Mouse (Mus musculus) heart, embryonic 14.5 days (tissue): ENCODE data around the gene BC048679. TPM values are rescaled to one million over a fixed set of nuclear protein-coding genes. Genes with fewer than 3 reads are reported as not detected.

ENCODE experiments used
- ATAC-seq: fragments of 200-750 bp; cut with Nextera tagmentation; 2 replicates; pipeline ENCODE4 v1.8.0; 2017; ENCODE audit warnings: low read depth, moderate TSS enrichment; ENCODE audit not compliant: insufficient number of reproducible peaks, insufficient read depth, low FRiP score
- H3K27ac ChIP-seq, 2 experiments: fragments of 200-500 bp in 1 of 2; fragments of 300-500 bp in 1 of 2; sonication (generic) in 1 of 2; replicated peaks in 1 of 2; 2 replicates each; pipeline ENCODE4 v1.5.1; 2012 to 2014; ENCODE audit warnings: low read depth in 2 of 2, low read length in 2 of 2, control low read depth in 1 of 2, mild to moderate bottlenecking in 1 of 2, mixed read lengths in 1 of 2; ENCODE audit not compliant: control insufficient read depth in 1 of 2, insufficient read depth in 1 of 2
- H3K27me3 ChIP-seq: fragments of 300-500 bp; sonication (generic); 2 replicates; pipeline ENCODE4 v1.6.1; 2014; ENCODE audit warnings: mild to moderate bottlenecking, low read length, control low read depth; ENCODE audit not compliant: control insufficient read depth, insufficient read depth
- H3K36me3 ChIP-seq: fragments of 300-500 bp; sonication (generic); 2 replicates; pipeline ENCODE4 v1.6.1; 2014; ENCODE audit warnings: mild to moderate bottlenecking, control low read depth, low read length, mixed read lengths; ENCODE audit not compliant: control insufficient read depth, insufficient read depth
- H3K4me1 ChIP-seq, 2 experiments: fragments of 200-500 bp in 1 of 2; fragments of 300-500 bp in 1 of 2; sonication (generic) in 1 of 2; 2 replicates each; pipeline ENCODE4 v1.6.1; 2012 to 2014; ENCODE audit warnings: low read length in 2 of 2, control low read depth in 1 of 2, mixed read lengths in 1 of 2; ENCODE audit not compliant: control insufficient read depth in 2 of 2, insufficient read depth in 2 of 2
- H3K4me2 ChIP-seq: fragments of 300-500 bp; sonication (generic); 2 replicates; pipeline ENCODE4 v1.6.1; 2014; ENCODE audit warnings: mild to moderate bottlenecking, low read length
- H3K4me3 ChIP-seq, 2 experiments: fragments of 200-500 bp in 1 of 2; fragments of 300-500 bp in 1 of 2; sonication (generic) in 1 of 2; 2 replicates each; pipeline ENCODE4 v1.5.1; 2012 to 2014; ENCODE audit warnings: low read length in 2 of 2, mild to moderate bottlenecking in 2 of 2, control low read depth in 1 of 2, low read depth in 1 of 2, moderate library complexity in 1 of 2; ENCODE audit not compliant: control insufficient read depth in 1 of 2, insufficient read depth in 1 of 2
- H3K9ac ChIP-seq: fragments of 300-500 bp; sonication (generic); 2 replicates; pipeline ENCODE4 v1.6.1; 2014; ENCODE audit warnings: mild to moderate bottlenecking, low read length
- H3K9me3 ChIP-seq: fragments of 300-500 bp; sonication (generic); 2 replicates; pipeline ENCODE4 v1.6.1; 2016; ENCODE audit warnings: low read length, control low read depth; ENCODE audit not compliant: control insufficient read depth
- WGBS: fragments of 180-500 bp; shearing (Covaris S2); extraction: QIAGEN DNeasy Blood & Tissue Kit; methylation state at CpG from one replicate; pipeline ENCODE4 v1.1.7; 2014; 5-methylcytosine and 5-hydroxymethylcytosine counted together
- polyA plus RNA-seq: library from polyadenylated mRNA; unstranded; fragments of >200 nt; fragmentation: Nextera tagmentation; extraction: Ambion mirVana; gene quantifications from 2 replicates; pipeline ENCODE4 v1.2.1, GENCODE M21; 2014

Gene BC048679
- polyA plus RNA-seq, 1 experiment from 2014 or later: not detected

- ATAC-seq: no peak
- no peaks in the 10 kb centered on the region for H3K4me1 ChIP-seq
- H3K4me3 ChIP-seq: no peak overlapping the region
- no peak overlapping the region for H3K27ac ChIP-seq
- H3K27me3 ChIP-seq: no peaks in the 10 kb centered on the region
- no peak overlapping the region for H3K9ac ChIP-seq
- H3K36me3 ChIP-seq: peaks cover 95% of the 10 kb centered on the region
- H3K4me2 ChIP-seq: no peak overlapping the region
- 0 out of 2 replicates have a peak, but pooled peaks cover 4% of the 10 kb centered on the region for H3K9me3 ChIP-seq
- WGBS: 75% methylated on average over 1 of the region's 1 CpGs
These were observed 33.4 kb upstream of the BC048679 start for GRCm38 (mm10) chr7:81531462-81531861.

- H3K9ac ChIP-seq: no peak overlapping the region
- H3K9me3 ChIP-seq: no peaks in the 10 kb centered on the region
- no peaks in the 10 kb centered on the region for H3K27me3 ChIP-seq
- peaks cover 87% of the 10 kb centered on the region for H3K36me3 ChIP-seq
- H3K4me1 ChIP-seq: peaks cover 2 to 10% of the 10 kb centered on the region in 2 experiments
- no peak overlapping the region for H3K27ac ChIP-seq
- no peak for ATAC-seq
- no peak overlapping the region for H3K4me3 ChIP-seq
- 91% methylated on average over 8 of the region's 8 CpGs for WGBS
- H3K4me2 ChIP-seq: no peak overlapping the region
These were observed 30.8 kb upstream of the BC048679 start for GRCm38 (mm10) chr7:81528918-81529317.

GRCm38 (mm10) chr7:81523663-81524017 is 25.6 kb upstream of the BC048679 start:
- no peak for ATAC-seq

GRCm38 (mm10) chr7:81523008-81523662 is 25.1 kb upstream of the BC048679 start:
- ATAC-seq: peak; percentile 91
- peak overlapping the region; percentile 82 for H3K4me2 ChIP-seq
- H3K27me3 ChIP-seq: no peaks in the 10 kb centered on the region
- H3K36me3 ChIP-seq: peaks cover 30% of the 10 kb centered on the region
- H3K9ac ChIP-seq: peak overlapping the region; percentile 83
- peak overlapping the region; percentile 83 to 95 for H3K27ac ChIP-seq
- peaks cover 2 to 10% of the 10 kb centered on the region in 2 experiments for H3K4me1 ChIP-seq
- H3K9me3 ChIP-seq: 0 out of 2 replicates have a peak, but pooled peaks cover 3% of the 10 kb centered on the region
- under 1% methylated on average over 31 of the region's 31 CpGs for WGBS
- H3K4me3 ChIP-seq: peak overlapping the region; percentile 66 to 87

More at GRCm38 (mm10) chr7:81523663-81524017, 25.6 kb upstream of the BC048679 start:
- Histone ChIP-seq H3K4me2 (peak overlapping the region; percentile 82), H3K4me1 (peaks cover 2 to 10% of the 10 kb centered on the region in 2 experiments), H3K4me3 (peak overlapping the region; percentile 66 to 87), H3K9me3 (0 out of 2 replicates have a peak, but pooled peaks cover 3% of the 10 kb centered on the region), H3K27ac (peak overlapping the region; percentile 81 to 83), H3K36me3 (peaks cover 36% of the 10 kb centered on the region), H3K27me3 (no peaks in the 10 kb centered on the region), H3K9ac (peak overlapping the region; percentile 83)
- WGBS: 7% methylated on average over 13 of the region's 13 CpGs

GRCm38 (mm10) chr7:81516154-81517030 is 18.3 kb upstream of the BC048679 start:
- no peaks in the 10 kb centered on the region for H3K4me1 ChIP-seq
- H3K36me3 ChIP-seq: no peaks in the 10 kb centered on the region
- H3K4me3 ChIP-seq: no peak overlapping the region
- ATAC-seq: no peak
- H3K9me3 ChIP-seq: 0 out of 2 replicates have a peak, but pooled peaks cover 3% of the 10 kb centered on the region
- H3K27ac ChIP-seq: no peak overlapping the region
- no peaks in the 10 kb centered on the region; the same call in 1 of the 2 replicates for H3K27me3 ChIP-seq
- no peak overlapping the region for H3K4me2 ChIP-seq
- no peak overlapping the region for H3K9ac ChIP-seq
- 67% methylated on average over 6 of the region's 6 CpGs for WGBS

- Histone ChIP-seq H3K27ac (no peak overlapping the region), H3K4me3 (no peak overlapping the region), H3K36me3 (no peaks in the 10 kb centered on the region), H3K9me3 (0 out of 2 replicates have a peak, but pooled peaks cover 3% of the 10 kb centered on the region), H3K4me1 (no peaks in the 10 kb centered on the region), H3K27me3 (no peaks in the 10 kb centered on the region; the same call in 1 of the 2 replicates), H3K4me2 (no peak overlapping the region), H3K9ac (no peak overlapping the region)
- WGBS: 43% methylated on average over 13 of the region's 13 CpGs
- no peak for ATAC-seq
These were observed 17.0 kb upstream of the BC048679 start for GRCm38 (mm10) chr7:81514906-81515590.

GRCm38 (mm10) chr7:81501050-81501449 is 3.0 kb upstream of the BC048679 start:
- Histone ChIP-seq H3K9me3 (no peaks in the 10 kb centered on the region), H3K36me3 (no peaks in the 10 kb centered on the region), H3K9ac (no peak overlapping the region), H3K4me1 (no peaks in the 10 kb centered on the region), H3K27me3 (peaks cover 9% of the 10 kb centered on the region; the same call in 1 of the 2 replicates), H3K4me3 (no peak overlapping the region), H3K27ac (no peak overlapping the region), H3K4me2 (no peak overlapping the region)
- 61% methylated on average over 2 of the region's 2 CpGs for WGBS
- no peak for ATAC-seq
